Mouse (Mus musculus) heart, embryonic 12.5 days (tissue): ENCODE measurements around the gene Grb10. TPM values are rescaled to one million over a fixed set of nuclear protein-coding genes. Genes with fewer than 3 reads are reported as not detected.
A peak's percentile ranks its signal among the peaks of the same experiment; 100 is the strongest.

Source experiments
- ATAC-seq: fragments of 200-750 bp; cut with Nextera tagmentation; 2 replicates; pipeline ENCODE4 v1.8.0; 2017; ENCODE audit warnings: moderate TSS enrichment, moderate library complexity; ENCODE audit not compliant: insufficient number of reproducible peaks, low FRiP score
- H3K27ac ChIP-seq: fragments of 300-500 bp; sonication (generic); 2 replicates; pipeline ENCODE4 v1.5.1; 2016; ENCODE audit warnings: mild to moderate bottlenecking, moderate library complexity; ENCODE audit not compliant: poor library complexity, severe bottlenecking
- H3K27me3 ChIP-seq: fragments of 300-500 bp; sonication (generic); replicated peaks from 2 replicates; pipeline ENCODE4 v1.6.1; 2016; ENCODE audit warnings: mild to moderate bottlenecking, moderate library complexity
- H3K36me3 ChIP-seq: fragments of 300-500 bp; sonication (generic); 2 replicates; pipeline ENCODE4 v1.6.1; 2016; ENCODE audit warnings: mild to moderate bottlenecking, moderate library complexity
- H3K4me1 ChIP-seq: fragments of 300-500 bp; sonication (generic); replicated peaks from 2 replicates; pipeline ENCODE4 v1.6.1; 2016; ENCODE audit warnings: mild to moderate bottlenecking
- H3K4me2 ChIP-seq: fragments of 300-500 bp; sonication (generic); 2 replicates; pipeline ENCODE4 v1.6.1; 2016; ENCODE audit warnings: mild to moderate bottlenecking, moderate library complexity
- H3K4me3 ChIP-seq: fragments of 300-500 bp; sonication (generic); 2 replicates; pipeline ENCODE4 v1.5.1; 2016; ENCODE audit warnings: mild to moderate bottlenecking
- H3K9ac ChIP-seq: fragments of 300-500 bp; sonication (generic); 2 replicates; pipeline ENCODE4 v1.6.1; 2016; ENCODE audit warnings: mild to moderate bottlenecking, moderate library complexity
- H3K9me3 ChIP-seq: fragments of 300-500 bp; sonication (generic); replicated peaks from 2 replicates; pipeline ENCODE4 v1.6.1; 2016; ENCODE audit warnings: mild to moderate bottlenecking, moderate library complexity
- WGBS: fragments of 180-500 bp; shearing (Covaris S2); methylation state at CpG from one replicate; pipeline ENCODE4 v1.1.7; 2016; 5-methylcytosine and 5-hydroxymethylcytosine counted together
- polyA plus RNA-seq: library from polyadenylated mRNA; unstranded; fragments of >200 nt; fragmentation: Nextera tagmentation; extraction: Ambion mirVana; gene quantifications from 2 replicates; pipeline ENCODE4 v1.2.1, GENCODE M21; 2016

Gene Grb10
- polyA plus RNA-seq, 1 experiment from 2014 or later: 830 TPM

- H3K36me3 ChIP-seq: peaks cover 32% of the 10 kb centered on the region
- H3K9ac ChIP-seq: no peak overlapping the region
- H3K9me3 ChIP-seq: no peaks in the 10 kb centered on the region
- H3K4me3 ChIP-seq: no peak overlapping the region
- peak; percentile 41 for ATAC-seq
- H3K27ac ChIP-seq: peak overlapping the region; percentile 94
- peaks cover 77% of the 10 kb centered on the region for H3K4me1 ChIP-seq
- no peak overlapping the region for H3K4me2 ChIP-seq
- WGBS: 50% methylated on average over 5 of the region's 5 CpGs
- H3K27me3 ChIP-seq: no peaks in the 10 kb centered on the region
Observed at GRCm38 (mm10) chr11:11957211-11958060, 81.0 kb downstream of the Grb10 start.

- Histone ChIP-seq H3K27ac (peak overlapping the region; percentile 94), H3K4me1 (peaks cover 74% of the 10 kb centered on the region), H3K4me2 (no peak overlapping the region), H3K36me3 (peaks cover 45% of the 10 kb centered on the region), H3K9ac (peak overlapping the region; percentile 68), H3K4me3 (no peak overlapping the region), H3K27me3 (no peaks in the 10 kb centered on the region), H3K9me3 (no peaks in the 10 kb centered on the region)
- ATAC-seq: no peak
Observed at GRCm38 (mm10) chr11:11955783-11956182, 82.7 kb downstream of the Grb10 start.

DNA sequence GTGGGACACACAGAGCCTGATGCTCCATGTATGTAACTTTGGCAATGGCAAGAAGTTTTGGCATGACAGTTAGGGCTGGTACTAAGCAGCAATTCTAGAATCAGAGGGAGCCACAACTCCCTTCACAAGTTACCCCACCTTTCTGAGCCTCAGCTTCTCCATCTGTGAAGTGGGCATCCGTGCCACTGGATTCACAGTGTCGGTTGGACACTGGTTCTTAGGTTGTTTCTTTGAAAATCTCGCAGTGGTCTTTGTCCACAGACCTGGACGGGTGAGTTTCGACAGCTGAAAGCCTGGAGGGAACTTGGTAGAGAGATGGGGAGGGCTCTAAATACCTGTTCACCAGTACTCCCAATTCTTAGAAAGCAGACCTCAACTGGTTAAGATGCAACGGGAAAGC, 83.9 kb downstream of the Grb10 start:
- ATAC-seq: no peak
- peaks cover 48% of the 10 kb centered on the region for H3K36me3 ChIP-seq
- peak overlapping the region; percentile 94 for H3K27ac ChIP-seq
- no peak overlapping the region for H3K9ac ChIP-seq
- no peaks in the 10 kb centered on the region for H3K27me3 ChIP-seq
- H3K4me3 ChIP-seq: no peak overlapping the region
- no peaks in the 10 kb centered on the region for H3K9me3 ChIP-seq
- H3K4me2 ChIP-seq: no peak overlapping the region
- 89% methylated on average over 6 of the region's 6 CpGs for WGBS
- peaks cover 74% of the 10 kb centered on the region for H3K4me1 ChIP-seq

DNA sequence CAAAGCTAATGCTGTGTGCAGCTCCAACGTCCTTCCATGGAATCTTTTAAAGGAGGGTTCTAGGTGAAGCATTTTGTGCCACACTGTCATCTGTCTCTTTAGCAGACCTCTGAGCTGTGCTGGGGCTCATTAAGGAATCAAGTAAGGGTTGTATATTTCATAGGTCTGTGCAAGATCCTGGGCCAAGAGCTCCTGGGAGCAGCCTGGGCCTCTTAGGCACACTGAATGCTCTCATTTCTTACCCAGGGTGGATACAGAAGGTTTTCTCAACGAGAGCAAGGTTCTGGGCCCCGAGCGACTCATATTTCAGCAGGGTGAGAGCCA, 84.4 kb downstream of the Grb10 start:
- 72% methylated on average over 4 of the region's 4 CpGs for WGBS
- peaks cover 73% of the 10 kb centered on the region for H3K4me1 ChIP-seq
- no peak overlapping the region for H3K4me2 ChIP-seq
- 0 out of 2 replicates have a peak overlapping the region, but pooled peaks have one; percentile 39 for H3K9ac ChIP-seq
- no peaks in the 10 kb centered on the region for H3K27me3 ChIP-seq
- no peaks in the 10 kb centered on the region for H3K9me3 ChIP-seq
- H3K36me3 ChIP-seq: peaks cover 49% of the 10 kb centered on the region
- H3K4me3 ChIP-seq: no peak overlapping the region
- peak overlapping the region; percentile 94 for H3K27ac ChIP-seq
- no peak for ATAC-seq

DNA sequence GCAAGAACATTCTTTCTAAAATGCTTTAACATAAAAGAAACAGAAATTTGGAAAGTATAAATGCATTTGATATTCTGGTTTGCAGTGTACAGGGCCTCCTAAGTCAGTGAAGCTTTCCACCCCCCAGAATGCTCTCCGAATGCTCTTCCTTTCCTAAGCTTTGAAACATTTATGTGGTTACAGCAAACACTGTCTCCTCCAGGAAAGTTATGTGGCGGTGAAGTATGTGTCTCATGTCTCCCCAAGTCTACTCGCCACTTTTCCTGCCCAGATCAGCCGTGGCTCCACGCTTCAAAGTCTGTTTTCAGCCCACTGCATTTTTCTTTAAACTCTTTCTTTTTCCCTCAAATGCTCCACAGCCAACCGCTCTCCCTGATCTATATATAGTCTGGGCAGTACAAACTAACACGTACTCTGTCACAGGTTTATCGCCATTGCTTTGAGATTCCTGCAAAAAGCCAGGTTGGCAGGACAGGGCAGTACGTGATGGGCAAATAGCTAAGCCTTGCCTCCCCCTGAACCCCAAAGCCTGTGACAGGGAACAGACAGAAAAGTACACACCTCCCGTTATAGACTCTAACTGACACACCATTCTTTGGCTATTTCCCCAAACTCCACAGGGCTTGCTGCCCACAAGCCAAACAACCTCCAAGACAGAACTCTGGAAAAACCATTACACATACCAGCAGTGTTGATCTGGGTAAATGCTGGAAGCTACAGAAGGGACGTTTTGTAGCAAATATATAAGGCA, 84.9 kb downstream of the Grb10 start:
- no peak for ATAC-seq
- H3K9ac ChIP-seq: peak overlapping the region; percentile 39; the same call in 1 of the 2 replicates
- H3K4me3 ChIP-seq: no peak overlapping the region
- peaks cover 77% of the 10 kb centered on the region for H3K4me1 ChIP-seq
- peak overlapping the region; percentile 94 for H3K27ac ChIP-seq
- WGBS: 65% methylated on average over 11 of the region's 11 CpGs
- no peaks in the 10 kb centered on the region for H3K9me3 ChIP-seq
- H3K27me3 ChIP-seq: no peaks in the 10 kb centered on the region
- H3K36me3 ChIP-seq: peaks cover 52% of the 10 kb centered on the region
- no peak overlapping the region for H3K4me2 ChIP-seq

DNA sequence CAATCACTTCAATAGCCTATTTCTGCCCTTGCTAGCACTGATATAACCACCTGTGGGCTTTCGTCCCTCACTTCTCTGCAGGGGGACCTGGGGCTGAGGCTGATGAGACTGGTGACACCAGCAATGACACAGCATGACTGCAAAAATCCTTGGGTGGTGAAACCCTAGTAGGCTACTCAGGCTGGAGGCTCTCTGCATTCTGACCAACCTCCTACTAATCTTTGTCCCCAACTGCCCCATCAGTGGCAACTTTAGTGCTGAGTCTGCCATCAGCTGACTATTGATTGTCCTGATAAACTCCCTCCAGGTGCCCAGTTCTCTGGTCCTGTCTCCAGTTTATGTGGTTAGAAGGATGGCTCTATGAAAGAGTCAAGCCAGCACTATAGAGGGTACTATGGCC, 85.9 kb downstream of the Grb10 start:
- Histone ChIP-seq H3K4me2 (no peak overlapping the region), H3K9me3 (no peaks in the 10 kb centered on the region), H3K9ac (no peak overlapping the region), H3K27ac (peak overlapping the region; percentile 94), H3K36me3 (peaks cover 54% of the 10 kb centered on the region), H3K27me3 (no peaks in the 10 kb centered on the region), H3K4me1 (peaks cover 79% of the 10 kb centered on the region), H3K4me3 (no peak overlapping the region)
- peak; percentile 63 for ATAC-seq
- 71% methylated on average over 1 of the region's 1 CpGs for WGBS

GRCm38 (mm10) chr11:11948988-11949365, 89.5 kb downstream of the Grb10 start:
- no peaks in the 10 kb centered on the region for H3K9me3 ChIP-seq
- WGBS: 65% methylated on average over 4 of the region's 4 CpGs
- no peak for ATAC-seq
- peaks cover 59% of the 10 kb centered on the region for H3K4me1 ChIP-seq
- H3K4me2 ChIP-seq: no peak overlapping the region
- no peak overlapping the region for H3K4me3 ChIP-seq
- no peaks in the 10 kb centered on the region for H3K27me3 ChIP-seq
- peaks cover 72% of the 10 kb centered on the region for H3K36me3 ChIP-seq
- H3K27ac ChIP-seq: peak overlapping the region; percentile 80
- H3K9ac ChIP-seq: peak overlapping the region; percentile 19; the same call in 1 of the 2 replicates

DNA sequence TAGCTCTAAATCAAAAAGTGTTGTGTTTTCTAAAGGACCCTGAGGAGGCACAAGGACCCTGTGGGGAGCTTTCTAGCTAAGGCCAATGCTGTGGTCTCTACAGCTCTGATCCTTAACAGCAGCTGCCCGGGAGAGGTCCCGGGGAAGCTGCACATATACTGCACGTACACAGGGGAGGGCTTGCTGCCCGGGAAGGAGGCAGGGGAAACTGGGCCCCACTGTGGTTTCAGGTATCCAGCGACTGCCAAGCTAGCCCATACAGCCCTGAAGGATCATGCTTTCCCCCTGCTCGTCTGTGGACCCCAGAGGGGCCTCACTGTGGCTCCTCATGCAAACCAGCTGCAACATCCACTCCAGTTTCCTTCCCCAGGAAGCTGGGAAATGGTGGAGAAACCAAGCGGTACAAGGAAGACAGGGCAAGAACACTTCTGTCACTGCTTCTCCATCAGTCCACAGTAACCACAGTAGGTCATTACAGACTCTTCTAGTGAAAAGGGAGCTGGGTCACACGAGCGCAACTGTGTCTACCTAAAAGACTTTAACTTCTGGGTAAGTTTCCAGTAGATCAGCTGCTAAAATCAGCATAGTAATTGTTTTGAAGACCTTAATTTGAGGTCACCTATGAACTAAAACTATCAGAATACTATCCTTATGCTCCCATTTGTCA, 90.0 kb downstream of the Grb10 start:
- H3K4me2 ChIP-seq: no peak overlapping the region
- H3K9me3 ChIP-seq: no peaks in the 10 kb centered on the region
- H3K36me3 ChIP-seq: peaks cover 74% of the 10 kb centered on the region

GRCm38 (mm10) chr11:11947857-11948256, 90.6 kb downstream of the Grb10 start:
- Histone ChIP-seq H3K9me3 (no peaks in the 10 kb centered on the region), H3K36me3 (peaks cover 74% of the 10 kb centered on the region), H3K9ac (no peak overlapping the region), H3K4me1 (peaks cover 49% of the 10 kb centered on the region), H3K27ac (peak overlapping the region; percentile 80), H3K27me3 (no peaks in the 10 kb centered on the region), H3K4me2 (no peak overlapping the region), H3K4me3 (no peak overlapping the region)
- 75% methylated on average over 5 of the region's 5 CpGs for WGBS
- no peak for ATAC-seq

More for the DNA sequence above, 90.0 kb downstream of the Grb10 start:
- Histone ChIP-seq H3K4me1 (peaks cover 54% of the 10 kb centered on the region), H3K9ac (peak overlapping the region; percentile 30), H3K27ac (peak overlapping the region; percentile 80), H3K4me3 (no peak overlapping the region), H3K27me3 (no peaks in the 10 kb centered on the region)
- ATAC-seq: peak; percentile 31; the same call in 1 of the 2 replicates
- WGBS: 36% methylated on average over 9 of the region's 9 CpGs

- H3K27ac ChIP-seq: peak overlapping the region; percentile 28; the same call in 1 of the 2 replicates
- 85% methylated on average over 4 of the region's 4 CpGs for WGBS
- H3K9me3 ChIP-seq: no peaks in the 10 kb centered on the region
Observed at GRCm38 (mm10) chr11:11945766-11946165, 92.7 kb downstream of the Grb10 start.

DNA sequence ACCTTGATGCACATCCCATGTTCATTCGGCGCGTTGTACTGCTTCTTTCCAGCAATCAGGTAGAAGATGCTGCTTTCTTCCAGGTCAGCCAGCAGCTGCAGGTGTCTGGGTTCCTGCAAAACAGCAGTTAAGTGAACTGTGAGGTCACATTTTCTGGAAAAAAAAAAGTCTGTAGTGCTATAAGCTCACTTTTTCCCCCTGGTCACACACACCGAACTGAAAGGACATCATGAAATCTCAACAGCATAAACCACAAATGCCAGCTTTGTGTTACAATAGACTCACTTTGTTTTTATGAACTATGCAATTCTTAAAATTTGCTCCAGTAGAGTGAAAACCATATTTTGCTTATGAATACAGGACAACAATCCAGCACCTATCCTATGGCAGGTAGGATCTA, 93.7 kb downstream of the Grb10 start:
- no peak for ATAC-seq
- H3K36me3 ChIP-seq: peaks cover 73% of the 10 kb centered on the region
- 89% methylated on average over 4 of the region's 4 CpGs for WGBS
- H3K4me3 ChIP-seq: no peak overlapping the region
- H3K27me3 ChIP-seq: no peaks in the 10 kb centered on the region
- H3K4me1 ChIP-seq: peaks cover 46% of the 10 kb centered on the region
- H3K4me2 ChIP-seq: no peak overlapping the region
- no peak overlapping the region for H3K9ac ChIP-seq
- no peak overlapping the region; the same call in 1 of the 2 replicates for H3K27ac ChIP-seq
- H3K9me3 ChIP-seq: no peaks in the 10 kb centered on the region

More at GRCm38 (mm10) chr11:11945766-11946165, 92.7 kb downstream of the Grb10 start:
- Histone ChIP-seq H3K36me3 (peaks cover 75% of the 10 kb centered on the region), H3K4me3 (no peak overlapping the region), H3K4me1 (peaks cover 48% of the 10 kb centered on the region), H3K4me2 (no peak overlapping the region), H3K9ac (no peak overlapping the region), H3K27me3 (no peaks in the 10 kb centered on the region)
- no peak for ATAC-seq
